Mouse (Mus musculus) midbrain, postnatal 0 days (tissue): ENCODE data around the gene Cbx4. TPM values are rescaled to one million over a fixed set of nuclear protein-coding genes. Genes with fewer than 3 reads are reported as not detected.
A peak's percentile ranks its signal among the peaks of the same experiment; 100 is the strongest.

Experiments used
- ATAC-seq: fragments of 200-750 bp; cut with Nextera tagmentation; 2 replicates; pipeline ENCODE4 v1.8.0; 2017; ENCODE audit warnings: moderate number of reproducible peaks, mild to moderate bottlenecking, moderate TSS enrichment, moderate library complexity; ENCODE audit not compliant: low FRiP score
- DNase-seq: peaks from one replicate; pipeline ENCODE4 v3.0.0-alpha.2; 2015; ENCODE audit warnings: low spot score
- H3K27ac ChIP-seq: fragments of 300-500 bp; sonication (generic); 2 replicates; pipeline ENCODE4 v1.5.1; 2014; ENCODE audit warnings: low read depth, mild to moderate bottlenecking, low read length, mixed read lengths
- H3K27me3 ChIP-seq: fragments of 300-500 bp; sonication (generic); 2 replicates; pipeline ENCODE4 v1.6.1; 2014; ENCODE audit warnings: low read length, control low read depth, mixed read lengths; ENCODE audit not compliant: insufficient read depth
- H3K36me3 ChIP-seq: fragments of 300-500 bp; sonication (generic); 2 replicates; pipeline ENCODE4 v1.6.1; 2014; ENCODE audit warnings: low read length, control low read depth, mixed read lengths; ENCODE audit not compliant: insufficient read depth
- H3K4me1 ChIP-seq: fragments of 300-500 bp; sonication (generic); 2 replicates; pipeline ENCODE4 v1.6.1; 2014; ENCODE audit warnings: mild to moderate bottlenecking, control low read depth, antibody characterized with exemption, low read length, mixed read lengths; ENCODE audit not compliant: insufficient read depth
- H3K4me2 ChIP-seq: fragments of 300-500 bp; sonication (generic); 2 replicates; pipeline ENCODE4 v1.6.1; 2014; ENCODE audit warnings: low read depth, mild to moderate bottlenecking, low read length, mixed read lengths; ENCODE audit not compliant: poor library complexity, severe bottlenecking
- H3K4me3 ChIP-seq: fragments of 300-500 bp; sonication (generic); 2 replicates; pipeline ENCODE4 v1.5.1; 2014; ENCODE audit warnings: low read depth, mild to moderate bottlenecking, low read length, moderate library complexity
- H3K9ac ChIP-seq: fragments of 300-500 bp; sonication (generic); replicated peaks from 2 replicates; pipeline ENCODE4 v1.6.1; 2014; ENCODE audit warnings: mild to moderate bottlenecking, low read length, moderate library complexity, mixed read lengths; ENCODE audit not compliant: poor library complexity, severe bottlenecking
- H3K9me3 ChIP-seq: fragments of 300-500 bp; sonication (generic); 2 replicates; pipeline ENCODE4 v1.6.1; 2016; ENCODE audit warnings: low read length, control low read depth
- CTCF ChIP-seq: IDR thresholded peaks from 2 replicates; pipeline ENCODE4 v1.5.1; 2016; ENCODE audit warnings: antibody characterized with exemption, mild to moderate bottlenecking
- WGBS: fragments of 180-500 bp; shearing (Covaris S2); extraction: QIAGEN DNeasy Blood & Tissue Kit; methylation state at CpG from one replicate; pipeline ENCODE4 v1.1.7; 2014; 5-methylcytosine and 5-hydroxymethylcytosine counted together
- polyA plus RNA-seq: library from polyadenylated mRNA; unstranded; fragments of >200 nt; fragmentation: Nextera tagmentation; extraction: Ambion mirVana; gene quantifications from 2 replicates; pipeline ENCODE4 v1.2.1, GENCODE M21; 2015
- total RNA-seq: library from RNA; depleted of rRNA; stranded (reverse); fragments of >200 nt; gene quantifications from 2 replicates; pipeline ENCODE4 v1.2.3, GENCODE M21; 2014

Gene Cbx4
- total and polyA plus RNA-seq, 2 experiments from 2014 or later = 30.5 to 53.4 TPM

- Histone ChIP-seq H3K36me3 (no peaks in the 10 kb centered on the region), H3K27ac (no peak overlapping the region), H3K9ac (no peak overlapping the region), H3K9me3 (no peaks in the 10 kb centered on the region), H3K27me3 (peaks cover 9% of the 10 kb centered on the region; the same call in 1 of the 2 replicates), H3K4me1 (peaks cover 6% of the 10 kb centered on the region; the same call in 1 of the 2 replicates), H3K4me3 (no peak overlapping the region), H3K4me2 (no peak overlapping the region)
- ATAC-seq (no peak), DNase-seq (no peak)
- WGBS = 71% methylated on average over 3 of the region's 3 CpGs
- no peak for TF ChIP-seq CTCF
These were observed 6.3 kb upstream of the Cbx4 start for GRCm38 (mm10) chr11:119092286-119092685.

GRCm38 (mm10) chr11:119091598-119091991 lies 5.6 kb upstream of the Cbx4 start:
- H3K9me3 ChIP-seq = no peaks in the 10 kb centered on the region
- TF ChIP-seq CTCF = peak; percentile 80
- H3K4me1 ChIP-seq = peaks cover 8% of the 10 kb centered on the region; the same call in 1 of the 2 replicates
- DNase-seq (peak; percentile 60), ATAC-seq (no peak)
- H3K4me3 ChIP-seq = no peak overlapping the region
- H3K4me2 ChIP-seq = 0 out of 2 replicates have a peak overlapping the region, but pooled peaks have one; percentile 98
- 7% methylated on average over 8 of the region's 8 CpGs for WGBS
- peaks cover 11% of the 10 kb centered on the region; the same call in 1 of the 2 replicates for H3K27me3 ChIP-seq
- H3K27ac ChIP-seq = no peak overlapping the region
- H3K9ac ChIP-seq = no peak overlapping the region
- H3K36me3 ChIP-seq = no peaks in the 10 kb centered on the region

- Histone ChIP-seq H3K4me1 (peaks cover 8% of the 10 kb centered on the region; the same call in 1 of the 2 replicates), H3K9ac (peak overlapping the region; percentile 67), H3K4me2 (peak overlapping the region; percentile 98), H3K4me3 (peak overlapping the region; percentile 48), H3K27ac (no peak overlapping the region), H3K27me3 (peaks cover 11% of the 10 kb centered on the region; the same call in 1 of the 2 replicates), H3K9me3 (no peaks in the 10 kb centered on the region), H3K36me3 (no peaks in the 10 kb centered on the region)
- DNase-seq (peak; percentile 57), ATAC-seq (peak; percentile 24; the same call in 1 of the 2 replicates)
- TF ChIP-seq CTCF = no peak
- WGBS = 1% methylated on average over 25 of the region's 42 CpGs
These were observed 5.1 kb upstream of the Cbx4 start for GRCm38 (mm10) chr11:119090961-119091597.

DNA sequence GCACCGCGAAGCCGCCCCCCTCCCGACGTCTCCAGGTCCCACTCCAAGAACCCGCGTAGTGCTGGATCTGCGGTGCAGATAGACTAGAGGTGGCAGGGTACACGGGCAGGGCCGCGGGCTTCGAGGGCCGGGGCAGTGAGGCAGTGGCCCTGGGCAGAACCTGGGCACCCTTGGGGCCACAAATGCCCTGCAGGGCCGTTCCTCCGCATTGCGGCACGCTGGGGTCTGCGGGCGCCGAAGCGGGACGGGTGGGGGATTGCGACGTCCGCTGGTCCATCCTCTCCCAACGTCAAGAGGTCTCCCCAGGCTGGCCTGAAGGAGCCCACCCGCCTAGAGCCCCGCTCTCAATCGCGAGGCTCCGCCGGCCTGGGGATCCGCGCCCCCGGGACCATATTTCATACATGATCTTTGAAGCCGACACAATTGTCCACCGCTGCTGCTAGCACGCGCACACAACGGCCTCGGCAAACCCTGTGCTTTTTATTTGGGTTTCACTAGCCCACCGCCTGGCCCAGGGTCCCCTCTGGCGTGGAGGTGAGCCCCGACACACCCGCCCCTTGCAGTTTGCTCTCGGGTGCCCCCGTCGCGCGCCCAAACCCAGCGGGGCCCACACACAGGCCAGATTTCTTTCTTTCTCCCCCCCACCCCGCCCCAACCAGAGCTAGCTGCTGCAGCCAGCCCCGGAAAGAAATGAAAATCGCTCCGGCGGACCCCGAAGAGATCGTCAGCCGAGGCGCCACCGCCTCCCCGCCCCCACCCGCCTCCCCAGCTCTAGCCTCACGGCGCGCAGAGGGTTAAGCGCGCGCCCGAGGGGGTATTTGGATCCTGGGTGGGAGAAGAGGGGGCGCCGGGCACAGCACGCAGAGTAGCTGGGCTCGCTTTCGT lies 4.3 kb upstream of the Cbx4 start:
- Histone ChIP-seq H3K4me2 (peak overlapping the region; percentile 98), H3K36me3 (no peaks in the 10 kb centered on the region), H3K27ac (no peak overlapping the region), H3K4me1 (peaks cover 8% of the 10 kb centered on the region; the same call in 1 of the 2 replicates), H3K9me3 (no peaks in the 10 kb centered on the region), H3K4me3 (peak overlapping the region; percentile 48), H3K27me3 (peaks cover 11% of the 10 kb centered on the region; the same call in 1 of the 2 replicates), H3K9ac (peak overlapping the region; percentile 67)
- WGBS = under 1% methylated on average over 73 of the region's 75 CpGs
- no peak for TF ChIP-seq CTCF
- ATAC-seq (no peak), DNase-seq (no peak)

DNA sequence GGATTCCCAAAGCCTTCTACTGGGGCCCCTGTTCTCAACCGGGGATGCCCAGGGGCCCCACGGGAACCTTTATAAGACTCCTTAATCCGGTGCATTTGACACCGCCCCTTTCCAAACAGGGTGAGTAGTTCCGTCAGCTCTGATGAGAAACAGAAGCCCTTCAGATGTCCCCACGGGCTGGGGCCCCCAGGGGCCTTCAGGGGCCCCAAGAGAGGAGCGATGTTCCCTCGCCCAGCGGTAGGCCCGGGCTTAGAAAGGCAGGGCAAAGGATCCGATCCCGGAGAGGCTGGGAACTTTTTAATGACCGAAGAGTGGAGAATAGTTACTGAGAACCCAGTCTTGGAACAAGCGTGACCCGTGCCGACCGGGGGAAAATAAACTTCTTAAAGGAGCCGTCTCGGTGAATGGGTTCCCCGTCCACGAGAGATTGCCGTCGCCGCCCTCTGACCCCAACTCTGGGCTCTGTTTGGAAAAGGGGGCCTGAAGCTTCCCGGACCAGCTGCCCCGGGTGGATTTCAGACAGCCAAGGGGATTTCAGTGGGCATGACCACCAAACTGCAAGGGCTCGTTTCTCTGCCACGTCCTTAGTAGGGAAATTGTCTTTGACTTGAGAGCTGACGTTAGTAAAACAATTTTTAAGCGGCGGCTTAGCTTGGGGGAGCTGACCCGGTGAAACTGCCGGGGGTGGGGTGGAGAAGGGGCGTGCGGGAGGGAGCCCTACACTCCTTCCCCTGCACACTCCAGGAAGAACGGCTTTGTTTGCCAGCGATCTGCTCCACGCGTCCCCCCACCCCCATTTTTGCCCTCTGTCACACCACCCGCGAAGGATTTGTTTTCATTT lies 3.4 kb upstream of the Cbx4 start:
- peak overlapping the region; percentile 67 for H3K9ac ChIP-seq
- H3K4me3 ChIP-seq = peak overlapping the region; percentile 48
- no peak for TF ChIP-seq CTCF
- H3K9me3 ChIP-seq = no peaks in the 10 kb centered on the region
- WGBS = under 1% methylated on average over 41 of the region's 41 CpGs
- DNase-seq = no peak
- peaks cover 11% of the 10 kb centered on the region; the same call in 1 of the 2 replicates for H3K27me3 ChIP-seq
- ATAC-seq = no peak
- no peaks in the 10 kb centered on the region for H3K36me3 ChIP-seq
- H3K27ac ChIP-seq = no peak overlapping the region
- peak overlapping the region; percentile 98 for H3K4me2 ChIP-seq
- H3K4me1 ChIP-seq = peaks cover 8% of the 10 kb centered on the region; the same call in 1 of the 2 replicates
